8 mouse cellular contexts compared by ENCODE assay signal in the genomic region with DNA sequence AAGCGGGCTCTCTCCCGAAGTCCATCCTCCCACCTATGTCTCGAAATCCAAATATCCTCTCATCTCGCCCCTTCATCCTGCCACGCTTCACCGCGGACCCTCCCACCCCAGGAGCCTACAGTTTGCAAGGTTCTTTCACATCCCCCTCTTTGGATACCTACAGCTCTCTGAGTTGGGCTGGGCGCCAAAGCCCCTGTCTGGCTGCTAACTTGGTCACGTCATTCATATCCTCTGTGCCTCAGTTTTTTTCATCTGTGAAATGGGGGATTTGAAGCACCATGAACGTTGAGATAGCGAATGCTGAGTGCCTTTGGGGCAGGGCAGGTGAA. TPM values are rescaled to one million over a fixed set of nuclear protein-coding genes. Genes with fewer than 3 reads are reported as not detected.
DNase-seq lines count a peak whose midpoint lies in the region; ATAC-seq and TF ChIP-seq lines count a peak whose summit lies in the region.

No protein-coding gene starts in this region.

- no peak for TF ChIP-seq CTCF in cerebellum, adult 2 months (IDR thresholded peaks at IDR 0.05; ENCODE audit: borderline replicate concordance, insufficient read depth, low read depth, low read length)

- H3K4me2 ChIP-seq in limb, embryonic 12.5 days, result peak overlapping the region; percentile 58
- peak overlapping the region; percentile 94 for H3K4me2 ChIP-seq in stomach, embryonic 15.5 days

- H3K9me3 ChIP-seq in megakaryocyte, embryonic 14.5 days, result no peaks in the 10 kb centered on the region
- no peaks in the 10 kb centered on the region for H3K9me3 ChIP-seq in limb, embryonic 12.5 days
- H3K9me3 ChIP-seq in stomach, embryonic 15.5 days, result no peaks in the 10 kb centered on the region

- ATAC-seq in megakaryocyte, adult 5-6 weeks (ENCODE audit: poor library complexity, severe bottlenecking), result no peak
- ATAC-seq in limb, embryonic 12.5 days (ENCODE audit: insufficient number of reproducible peaks, insufficient read depth, low FRiP score, low TSS enrichment, low read depth), result peak; percentile 35; the same call in 1 of the 2 replicates
- 0 out of 2 replicates have a peak, but pooled peaks have one; percentile 3 for ATAC-seq in stomach, embryonic 15.5 days (ENCODE audit: insufficient read depth, low FRiP score, low read depth)

- H3K27me3 ChIP-seq in cerebellum, adult 2 months (ENCODE audit: control insufficient read depth, insufficient read depth, low read length), result no peaks in the 10 kb centered on the region
- H3K27me3 ChIP-seq in megakaryocyte, embryonic 14.5 days (replicated peaks), result peaks cover 70% of the 10 kb centered on the region
- H3K27me3 ChIP-seq in limb, embryonic 12.5 days, result 0 out of 2 replicates have a peak, but pooled peaks cover 3% of the 10 kb centered on the region
- no peaks in the 10 kb centered on the region for H3K27me3 ChIP-seq in stomach, embryonic 15.5 days (replicated peaks)

- WGBS in cerebellum, adult 2 months, result 1% methylated on average over 11 of the region's 11 CpGs
- under 1% methylated on average over 11 of the region's 11 CpGs for WGBS in limb, embryonic 12.5 days
- 0% methylated on average over 11 of the region's 11 CpGs for WGBS in stomach, embryonic 15.5 days

- no peak overlapping the region for H3K27ac ChIP-seq in cerebellum, adult 2 months (ENCODE audit: insufficient read depth, low read length)
- H3K27ac ChIP-seq in limb, embryonic 12.5 days, result no peak overlapping the region
- H3K27ac ChIP-seq in stomach, embryonic 15.5 days, result no peak overlapping the region

- peak overlapping the region; percentile 99; the same call in 1 of the 2 replicates for H3K9ac ChIP-seq in limb, embryonic 12.5 days (replicated peaks)
- H3K9ac ChIP-seq in stomach, embryonic 15.5 days, result no peak overlapping the region

- no peak for DNase-seq in cerebellum, adult 2 months
- DNase-seq in cerebellum, adult 8-10 months, result no peak
- no peak for DNase-seq in spleen, adult 12 weeks (ENCODE audit: low spot score)
- no peak for DNase-seq in urinary bladder, postnatal 25 days (ENCODE audit: low spot score)

- peak overlapping the region; percentile 50 for H3K4me3 ChIP-seq in cerebellum, adult 2 months (replicated peaks; ENCODE audit: insufficient read depth, low read depth, low read length)
- H3K4me3 ChIP-seq in megakaryocyte, embryonic 14.5 days (replicated peaks), result peak overlapping the region; percentile 92
- peak overlapping the region; percentile 90 for H3K4me3 ChIP-seq in limb, embryonic 12.5 days (replicated peaks)
- H3K4me3 ChIP-seq in stomach, embryonic 15.5 days (replicated peaks), result peak overlapping the region; percentile 74

- TF ChIP-seq POLR2A in cerebellum, adult 2 months (IDR thresholded peaks at IDR 0.05; ENCODE audit: borderline replicate concordance, insufficient read depth, low read length), result no peak

- H3K4me1 ChIP-seq in cerebellum, adult 2 months (ENCODE audit: control insufficient read depth, insufficient read depth, low read length), result peaks cover 3% of the 10 kb centered on the region; the same call in 1 of the 2 replicates
- peaks cover 16% of the 10 kb centered on the region for H3K4me1 ChIP-seq in megakaryocyte, embryonic 14.5 days
- H3K4me1 ChIP-seq in limb, embryonic 12.5 days (replicated peaks), result peaks cover 21% of the 10 kb centered on the region
- H3K4me1 ChIP-seq in stomach, embryonic 15.5 days, result peaks cover 22% of the 10 kb centered on the region

- H3K36me3 ChIP-seq in megakaryocyte, embryonic 14.5 days (replicated peaks; ENCODE audit: low read length), result no peaks in the 10 kb centered on the region
- peaks cover 28% of the 10 kb centered on the region for H3K36me3 ChIP-seq in limb, embryonic 12.5 days
- no peaks in the 10 kb centered on the region for H3K36me3 ChIP-seq in stomach, embryonic 15.5 days

RNA-seq across cellular contexts. Expression of gene Vps37d, which starts 0.4 kb away (rescaled TPM):
- 17.7 and 19.8 TPM in 2 replicates for polyA plus RNA-seq in cerebellum, adult 2 months (2012; rRNA removed)
- 0.44 and 2.3 TPM in 2 replicates for polyA plus RNA-seq in megakaryocyte, embryonic 14.5 days (2012; ENCODE audit: insufficient read depth, low replicate concordance)
- total RNA-seq in megakaryocyte, adult 5-6 weeks (2015), result not detected in 2 replicates
- not detected in 2 replicates for total RNA-seq in megakaryocyte, adult 5-6 weeks (2017)
- 22.8 and 25.2 TPM in 2 replicates for polyA plus RNA-seq in limb, embryonic 12.5 days (2016; fragmentation: Nextera tagmentation; extraction: Ambion mirVana)
- 7.3 and 7.6 TPM in 2 replicates for polyA plus RNA-seq in stomach, embryonic 15.5 days (2015; fragmentation: Nextera tagmentation; extraction: Ambion mirVana)

RNA-seq across cellular contexts. Expression of gene Mlxipl, which starts 11.2 kb away (rescaled TPM):
- 2.0 TPM in 2 replicates for polyA plus RNA-seq in cerebellum, adult 2 months (2012; rRNA removed)
- 0.12 TPM in 1 of 2 replicates, not detected in the other for polyA plus RNA-seq in megakaryocyte, embryonic 14.5 days (2012; ENCODE audit: insufficient read depth, low replicate concordance)
- total RNA-seq in megakaryocyte, adult 5-6 weeks (2015), result 0.05 and 0.31 TPM in 2 replicates
- 0.45 and 0.62 TPM in 2 replicates for total RNA-seq in megakaryocyte, adult 5-6 weeks (2017)
- polyA plus RNA-seq in limb, embryonic 12.5 days (2016; fragmentation: Nextera tagmentation; extraction: Ambion mirVana), result 2.5 and 2.6 TPM in 2 replicates
- 5.8 and 7.5 TPM in 2 replicates for polyA plus RNA-seq in stomach, embryonic 15.5 days (2015; fragmentation: Nextera tagmentation; extraction: Ambion mirVana)

RNA-seq across cellular contexts. Expression of gene Bud23, which starts 13.7 kb away (rescaled TPM):
- 69.2 and 72.8 TPM in 2 replicates for polyA plus RNA-seq in cerebellum, adult 2 months (2012; rRNA removed)
- polyA plus RNA-seq in megakaryocyte, embryonic 14.5 days (2012; ENCODE audit: insufficient read depth, low replicate concordance), result 67.0 and 146 TPM in 2 replicates
- total RNA-seq in megakaryocyte, adult 5-6 weeks (2015), result 29.4 and 34.2 TPM in 2 replicates
- 24.2 and 27.6 TPM in 2 replicates for total RNA-seq in megakaryocyte, adult 5-6 weeks (2017)
- polyA plus RNA-seq in limb, embryonic 12.5 days (2016; fragmentation: Nextera tagmentation; extraction: Ambion mirVana), result 150 and 151 TPM in 2 replicates
- 98.6 and 112 TPM in 2 replicates for polyA plus RNA-seq in stomach, embryonic 15.5 days (2015; fragmentation: Nextera tagmentation; extraction: Ambion mirVana)

RNA-seq across cellular contexts. Expression of gene Dnajc30, which starts 14.4 kb away (rescaled TPM):
- 45.4 and 46.6 TPM in 2 replicates for polyA plus RNA-seq in cerebellum, adult 2 months (2012; rRNA removed)
- 42.1 and 116 TPM in 2 replicates for polyA plus RNA-seq in megakaryocyte, embryonic 14.5 days (2012; ENCODE audit: insufficient read depth, low replicate concordance)
- total RNA-seq in megakaryocyte, adult 5-6 weeks (2015), result 15.5 and 16.3 TPM in 2 replicates
- total RNA-seq in megakaryocyte, adult 5-6 weeks (2017), result 3.5 and 10.0 TPM in 2 replicates
- polyA plus RNA-seq in limb, embryonic 12.5 days (2016; fragmentation: Nextera tagmentation; extraction: Ambion mirVana), result 31.1 and 31.3 TPM in 2 replicates
- polyA plus RNA-seq in stomach, embryonic 15.5 days (2015; fragmentation: Nextera tagmentation; extraction: Ambion mirVana), result 28.9 and 33.5 TPM in 2 replicates

RNA-seq across cellular contexts. Expression of gene Stx1a, which starts 55.2 kb away (rescaled TPM):
- 12.1 and 12.4 TPM in 2 replicates for polyA plus RNA-seq in cerebellum, adult 2 months (2012; rRNA removed)
- 1.1 and 1.6 TPM in 2 replicates for polyA plus RNA-seq in megakaryocyte, embryonic 14.5 days (2012; ENCODE audit: insufficient read depth, low replicate concordance)
- total RNA-seq in megakaryocyte, adult 5-6 weeks (2015), result 0.09 TPM in 1 of 2 replicates, not detected in the other
- not detected in 2 replicates for total RNA-seq in megakaryocyte, adult 5-6 weeks (2017)
- polyA plus RNA-seq in limb, embryonic 12.5 days (2016; fragmentation: Nextera tagmentation; extraction: Ambion mirVana), result 9.7 and 10.8 TPM in 2 replicates
- polyA plus RNA-seq in stomach, embryonic 15.5 days (2015; fragmentation: Nextera tagmentation; extraction: Ambion mirVana), result 11.8 and 12.3 TPM in 2 replicates
